Mouse (Mus musculus) hindbrain, embryonic 16.5 days (tissue): ENCODE measurements around the gene Acin1. TPM values are rescaled to one million over a fixed set of nuclear protein-coding genes. Genes with fewer than 3 reads are reported as not detected.

Source experiments
- ATAC-seq: fragments of 200-750 bp; cut with Nextera tagmentation; 2 replicates; pipeline ENCODE4 v1.8.0; 2017; ENCODE audit warnings: moderate TSS enrichment, moderate library complexity
- H3K27ac ChIP-seq: fragments of 300-500 bp; sonication (generic); 2 replicates; pipeline ENCODE4 v1.5.1; 2014; ENCODE audit warnings: low read depth, mild to moderate bottlenecking, control low read depth, low read length, moderate library complexity
- H3K27me3 ChIP-seq: fragments of 300-500 bp; sonication (generic); replicated peaks from 2 replicates; pipeline ENCODE4 v1.6.1; 2014; ENCODE audit warnings: low read length; ENCODE audit not compliant: control insufficient read depth, insufficient read depth
- H3K36me3 ChIP-seq: fragments of 300-500 bp; sonication (generic); 2 replicates; pipeline ENCODE4 v1.6.1; 2014; ENCODE audit warnings: mild to moderate bottlenecking, low read length, moderate library complexity, mixed read lengths; ENCODE audit not compliant: control insufficient read depth, insufficient read depth
- H3K4me1 ChIP-seq: fragments of 300-500 bp; sonication (generic); 2 replicates; pipeline ENCODE4 v1.6.1; 2014; ENCODE audit warnings: low read depth, low read length; ENCODE audit not compliant: control insufficient read depth, insufficient read depth
- H3K4me2 ChIP-seq: fragments of 300-500 bp; sonication (generic); 2 replicates; pipeline ENCODE4 v1.6.1; 2014; ENCODE audit warnings: mild to moderate bottlenecking, low read length, control low read depth, moderate library complexity
- H3K4me3 ChIP-seq: fragments of 300-500 bp; sonication (generic); 2 replicates; pipeline ENCODE4 v1.5.1; 2014; ENCODE audit warnings: mild to moderate bottlenecking, low read length, control low read depth, moderate library complexity
- H3K9ac ChIP-seq: fragments of 300-500 bp; sonication (generic); 2 replicates; pipeline ENCODE4 v1.6.1; 2014; ENCODE audit warnings: low read depth, mild to moderate bottlenecking, control low read depth, low read length, moderate library complexity
- H3K9me3 ChIP-seq: fragments of 300-500 bp; sonication (generic); 2 replicates; pipeline ENCODE4 v1.6.1; 2014; ENCODE audit warnings: mild to moderate bottlenecking, low read length, moderate library complexity; ENCODE audit not compliant: control insufficient read depth
- WGBS: fragments of 180-500 bp; shearing (Covaris S2); extraction: QIAGEN DNeasy Blood & Tissue Kit; methylation state at CpG from one replicate; pipeline ENCODE4 v1.1.7; 2014; 5-methylcytosine and 5-hydroxymethylcytosine counted together
- polyA plus RNA-seq: library from polyadenylated mRNA; unstranded; fragments of >200 nt; fragmentation: Nextera tagmentation; extraction: Ambion mirVana; gene quantifications from 2 replicates; pipeline ENCODE4 v1.2.1, GENCODE M21; 2015

The Acin1 gene
- polyA plus RNA-seq, 1 experiment from 2014 or later: 89.5 TPM

- Histone ChIP-seq H3K4me3 (no peak overlapping the region), H3K27me3 (no peaks in the 10 kb centered on the region; the same call in 1 of the 2 replicates), H3K36me3 (no peaks in the 10 kb centered on the region), H3K9ac (no peak overlapping the region), H3K4me1 (no peaks in the 10 kb centered on the region), H3K27ac (no peak overlapping the region), H3K4me2 (no peak overlapping the region), H3K9me3 (no peaks in the 10 kb centered on the region)
- WGBS: 61% methylated on average over 5 of the region's 5 CpGs
- ATAC-seq: no peak
These were observed 19.1 kb upstream of the Acin1 start for GRCm38 (mm10) chr14:54705844-54706243.

GRCm38 (mm10) chr14:54703207-54703606 is 16.5 kb upstream of the Acin1 start:
- Histone ChIP-seq H3K27me3 (no peaks in the 10 kb centered on the region; the same call in 1 of the 2 replicates), H3K4me3 (no peak overlapping the region), H3K4me2 (no peak overlapping the region), H3K9ac (no peak overlapping the region), H3K9me3 (no peaks in the 10 kb centered on the region), H3K4me1 (no peaks in the 10 kb centered on the region), H3K36me3 (no peaks in the 10 kb centered on the region), H3K27ac (no peak overlapping the region)
- ATAC-seq: no peak
- 76% methylated on average over 10 of the region's 10 CpGs for WGBS

GRCm38 (mm10) chr14:54701298-54701697 is 14.6 kb upstream of the Acin1 start:
- Histone ChIP-seq H3K9me3 (no peaks in the 10 kb centered on the region), H3K4me1 (no peaks in the 10 kb centered on the region), H3K4me2 (no peak overlapping the region), H3K27me3 (no peaks in the 10 kb centered on the region; the same call in 1 of the 2 replicates), H3K4me3 (no peak overlapping the region), H3K9ac (no peak overlapping the region), H3K27ac (no peak overlapping the region), H3K36me3 (no peaks in the 10 kb centered on the region)
- WGBS: 6% methylated on average over 6 of the region's 6 CpGs
- ATAC-seq: no peak

GRCm38 (mm10) chr14:54699586-54699985 is 12.9 kb upstream of the Acin1 start:
- Histone ChIP-seq H3K9ac (no peak overlapping the region), H3K4me2 (no peak overlapping the region), H3K36me3 (no peaks in the 10 kb centered on the region), H3K9me3 (no peaks in the 10 kb centered on the region), H3K4me3 (no peak overlapping the region), H3K27me3 (no peaks in the 10 kb centered on the region; the same call in 1 of the 2 replicates), H3K27ac (no peak overlapping the region), H3K4me1 (no peaks in the 10 kb centered on the region)
- ATAC-seq: no peak
- 56% methylated on average over 3 of the region's 3 CpGs for whole genome bisulfite sequencing

GRCm38 (mm10) chr14:54698733-54699132 is 12.0 kb upstream of the Acin1 start, which contains the start of gene Gm29776:
Gene Gm29776 (minus strand): TSS chr14:54698833.
- Histone ChIP-seq H3K9ac (no peak within 1 kb of the TSS), H3K9me3 (no peaks in the 10 kb centered on the region), H3K4me2 (no peak within 1 kb of the TSS), H3K4me1 (no peaks in the 10 kb centered on the region), H3K4me3 (no peak within 1 kb of the TSS), H3K27ac (no peak within 1 kb of the TSS), H3K36me3 (peaks cover 2% of the 10 kb centered on the region; the same call in 1 of the 2 replicates), H3K27me3 (no peaks in the 10 kb centered on the region; the same call in 1 of the 2 replicates)
- no peak for ATAC-seq
- WGBS: 78% methylated on average over 4 of the region's 4 CpGs

GRCm38 (mm10) chr14:54696752-54697151 is 10.0 kb upstream of the Acin1 start:
- Histone ChIP-seq H3K4me2 (no peak overlapping the region), H3K9ac (no peak overlapping the region), H3K27ac (no peak overlapping the region), H3K4me1 (no peaks in the 10 kb centered on the region), H3K27me3 (no peaks in the 10 kb centered on the region; the same call in 1 of the 2 replicates), H3K9me3 (no peaks in the 10 kb centered on the region), H3K4me3 (no peak overlapping the region), H3K36me3 (peaks cover 9% of the 10 kb centered on the region)
- 94% methylated on average over 4 of the region's 4 CpGs for WGBS
- no peak for ATAC-seq

- Histone ChIP-seq H3K36me3 (peaks cover 9% of the 10 kb centered on the region), H3K27ac (no peak overlapping the region), H3K4me2 (no peak overlapping the region), H3K4me1 (no peaks in the 10 kb centered on the region), H3K27me3 (no peaks in the 10 kb centered on the region), H3K9me3 (no peaks in the 10 kb centered on the region), H3K9ac (no peak overlapping the region), H3K4me3 (no peak overlapping the region)
- 80% methylated on average over 6 of the region's 6 CpGs for WGBS
- ATAC-seq: no peak
These were observed 8.3 kb upstream of the Acin1 start for GRCm38 (mm10) chr14:54695042-54695441.

GRCm38 (mm10) chr14:54687251-54687650 is 520 bp upstream of the Acin1 start:
- Histone ChIP-seq H3K27me3 (no peaks in the 10 kb centered on the region), H3K9me3 (no peaks in the 10 kb centered on the region), H3K36me3 (0 out of 2 replicates have a peak, but pooled peaks cover 4% of the 10 kb centered on the region), H3K27ac (peak overlapping the region; percentile 13; the same call in 1 of the 2 replicates), H3K4me1 (peaks cover 27% of the 10 kb centered on the region), H3K4me2 (peak overlapping the region; percentile 59), H3K4me3 (peak overlapping the region; percentile 87), H3K9ac (peak overlapping the region; percentile 58)
- no peak for ATAC-seq
- WGBS: 8% methylated on average over 8 of the region's 8 CpGs

- H3K9ac ChIP-seq: peak within 1 kb of the TSS; percentile 97
- WGBS: under 1% methylated on average over 41 of the region's 41 CpGs
- ATAC-seq: peak; percentile 77
- no peaks in the 10 kb centered on the region for H3K9me3 ChIP-seq
- peak within 1 kb of the TSS; percentile 66 for H3K4me2 ChIP-seq
- H3K36me3 ChIP-seq: 0 out of 2 replicates have a peak, but pooled peaks cover 4% of the 10 kb centered on the region
- H3K27me3 ChIP-seq: no peaks in the 10 kb centered on the region
- H3K4me3 ChIP-seq: peak within 1 kb of the TSS; percentile 87
- H3K4me1 ChIP-seq: peaks cover 27% of the 10 kb centered on the region
- peak within 1 kb of the TSS; percentile 97 for H3K27ac ChIP-seq
These were observed 639 bp downstream of the Acin1 start, which contains the start of gene 1700123O20Rik for GRCm38 (mm10) chr14:54686063-54686521. Gene 1700123O20Rik (plus strand): TSS chr14:54686216.
